Mouse (Mus musculus): ENCODE results near the gene Pdcd7. TPM values are rescaled to one million over a fixed set of nuclear protein-coding genes. Genes with fewer than 3 reads are reported as not detected.

Pdcd7 gene
- 10 to 100 TPM; 10.1 to 12.7 TPM for total RNA-seq (2021)
- long read RNA-seq, experiment 1, transcript Pdcd7-201 (5 exons, 2,419 nt), result major isoform, 16 of 18 reads
- long read RNA-seq, experiment 1, partial matches to known transcripts, result 0 of 18 reads
- long read RNA-seq, experiment 1, other reads (novel, unspliced or antisense), result 2 of 18 reads
- long read RNA-seq, experiment 2, transcript Pdcd7-201 (5 exons, 2,419 nt), result major isoform, 25 of 26 reads
- long read RNA-seq, experiment 2, partial matches to known transcripts, result 0 of 26 reads
- long read RNA-seq, experiment 2, other reads (novel, unspliced or antisense), result 1 of 26 reads

- peak; percentile 91 for DNase-seq
These were observed at the start of gene Pdcd7 for GRCm38 (mm10) chr9:65345854-65346475. TSS of gene Pdcd7 (plus strand) at chr9:65346104.

GRCm38 (mm10) chr9:65297056-65297455, 48.8 kb upstream of the Pdcd7 start:
- no peak for DNase-seq

GRCm38 (mm10) chr9:65298761-65299160, 47.1 kb upstream of the Pdcd7 start:
- DNase-seq, result no peak

- DNase-seq, result no peak
These were observed 46.3 kb upstream of the Pdcd7 start for GRCm38 (mm10) chr9:65299650-65300049.

DNA sequence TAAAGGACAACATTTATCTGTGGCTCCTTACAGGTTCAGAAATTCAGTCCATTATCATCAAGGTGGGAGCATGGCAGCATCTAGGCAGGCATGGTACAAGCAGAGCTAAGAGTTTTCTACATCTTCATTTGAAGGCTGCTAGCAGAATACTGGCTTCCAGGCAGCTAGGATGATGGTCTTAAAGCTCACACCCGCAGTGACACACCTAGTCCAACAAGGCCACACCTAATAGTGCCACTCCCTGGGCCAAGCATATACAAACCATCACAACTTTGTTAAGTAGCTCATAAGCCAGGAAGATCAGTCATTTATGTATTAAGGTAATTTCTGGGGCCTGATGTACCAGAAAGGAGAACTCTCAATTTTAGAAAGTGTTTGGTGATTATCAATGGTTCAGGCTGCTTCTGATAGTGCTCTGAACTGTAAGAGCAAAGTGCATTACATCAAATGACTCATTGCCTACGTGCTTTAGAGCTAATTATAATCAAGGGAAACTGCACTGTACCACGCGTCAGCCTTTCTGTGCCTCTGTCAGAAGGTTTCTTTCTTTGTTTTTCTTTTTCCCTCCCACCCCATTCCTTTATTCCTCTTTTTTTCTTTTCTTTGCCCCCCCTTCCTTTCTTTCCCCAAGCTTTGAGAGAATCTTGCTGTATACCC, 43.4 kb upstream of the Pdcd7 start:
- no peak for DNase-seq

- no peak for DNase-seq
These were observed 42.3 kb upstream of the Pdcd7 start for GRCm38 (mm10) chr9:65303586-65303985.

DNA sequence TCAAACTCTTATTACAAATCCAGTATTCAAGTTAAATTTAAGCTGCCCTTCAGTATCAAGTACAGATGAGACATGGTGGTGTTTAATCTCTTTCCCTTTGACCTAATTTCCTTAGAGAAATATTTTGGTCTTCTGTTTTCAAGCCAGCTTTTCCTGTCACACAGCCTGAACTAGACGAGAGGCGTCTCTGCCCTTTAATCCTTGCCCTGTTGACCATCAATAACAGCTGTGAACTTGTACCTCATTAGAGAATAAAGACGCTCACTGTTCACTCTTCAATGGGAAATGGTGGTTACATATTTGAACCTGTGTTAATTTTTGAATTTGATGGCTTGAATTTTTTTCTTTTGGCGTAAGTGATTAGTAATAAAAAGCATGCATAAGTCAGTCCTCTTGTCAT, 41.6 kb upstream of the Pdcd7 start:
- DNase-seq, result no peak

- peak; percentile 10 for DNase-seq
These were observed 39.2 kb upstream of the Pdcd7 start for GRCm38 (mm10) chr9:65306672-65307071.

- no peak for DNase-seq
These were observed 37.9 kb upstream of the Pdcd7 start for GRCm38 (mm10) chr9:65308011-65308410.

- no peak for DNase-seq
These were observed 33.1 kb upstream of the Pdcd7 start for GRCm38 (mm10) chr9:65312669-65313357.

DNA sequence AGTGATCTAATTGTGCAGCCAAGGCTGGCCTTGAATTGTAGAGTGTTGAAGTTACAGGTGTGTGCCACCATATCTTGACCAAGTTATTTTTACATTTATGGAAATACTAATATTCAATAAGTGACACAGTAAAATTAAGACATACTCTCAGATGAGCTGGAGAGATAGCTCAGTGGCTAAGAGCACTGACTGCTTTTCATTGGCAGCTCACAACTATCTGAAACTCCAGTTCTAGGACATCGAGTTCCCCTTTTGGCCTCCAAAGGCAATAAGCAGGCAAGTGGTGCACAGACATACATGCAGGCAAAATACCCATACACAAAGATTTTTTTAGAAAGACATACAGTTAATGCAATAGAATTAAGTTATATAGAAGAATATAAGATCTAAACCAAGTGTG, 32.1 kb upstream of the Pdcd7 start:
- no peak for DNase-seq

DNA sequence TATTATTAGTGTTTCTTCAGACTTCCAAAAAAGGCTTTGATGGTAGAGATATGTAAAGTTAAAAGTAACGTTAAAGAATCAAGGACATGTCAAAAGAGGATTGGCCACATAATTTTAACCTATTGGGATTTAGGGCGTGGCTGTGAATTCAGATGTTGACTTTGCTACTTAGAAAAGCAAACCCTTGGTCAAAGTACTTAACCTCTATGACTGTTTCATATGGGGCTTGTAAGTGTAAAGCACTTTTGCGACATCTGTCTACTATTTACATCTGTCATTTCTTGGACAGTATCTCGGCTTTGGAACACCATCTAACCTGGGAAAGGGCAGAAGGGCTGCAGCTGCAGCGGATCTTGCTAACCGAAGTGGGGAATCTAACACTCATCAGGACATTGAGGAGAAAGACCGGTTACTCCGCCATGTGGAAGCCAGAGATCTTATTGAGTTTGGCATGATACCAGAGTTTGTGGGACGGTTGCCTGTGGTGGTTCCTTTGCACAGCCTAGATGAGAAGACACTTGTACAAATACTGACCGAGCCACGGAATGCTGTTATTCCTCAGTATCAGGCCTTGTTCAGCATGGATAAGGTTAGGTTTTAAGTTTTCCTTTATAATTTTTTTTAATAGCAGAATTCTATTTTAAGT, 23.5 kb upstream of the Pdcd7 start:
- no peak for DNase-seq

DNA sequence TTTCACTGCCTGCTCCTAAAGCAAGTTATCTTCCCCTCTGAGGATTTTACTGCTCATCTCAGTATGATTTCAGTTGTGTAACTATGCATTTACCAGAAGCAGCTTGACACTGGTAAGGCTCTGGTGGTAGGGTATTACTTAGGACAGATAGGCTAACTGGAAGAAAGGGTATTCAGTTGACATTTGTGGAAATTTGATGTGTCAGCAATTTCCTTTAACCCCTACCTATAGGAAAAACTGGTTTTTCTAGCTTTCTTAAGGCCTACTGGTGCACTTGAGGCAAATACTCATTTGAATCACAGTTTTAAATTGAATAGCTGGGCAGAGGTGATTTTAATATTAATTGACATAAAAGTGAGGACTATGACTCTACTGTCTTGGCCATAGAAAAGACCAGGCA, 19.9 kb upstream of the Pdcd7 start:
- DNase-seq, result no peak

- DNase-seq, result no peak
These were observed 18.5 kb upstream of the Pdcd7 start for GRCm38 (mm10) chr9:65327371-65327770.

- DNase-seq, result no peak
These were observed 11.9 kb upstream of the Pdcd7 start for GRCm38 (mm10) chr9:65333958-65334357.

- DNase-seq, result no peak
These were observed 6.8 kb upstream of the Pdcd7 start for GRCm38 (mm10) chr9:65339146-65339545.

GRCm38 (mm10) chr9:65340414-65340813, 5.5 kb upstream of the Pdcd7 start:
- DNase-seq, result no peak

GRCm38 (mm10) chr9:65345439-65345838, 465 bp upstream of the Pdcd7 start:
- peak; percentile 13 for DNase-seq

- peak; percentile 26 for DNase-seq
These were observed 690 bp downstream of the Pdcd7 start for GRCm38 (mm10) chr9:65346476-65347111.

GRCm38 (mm10) chr9:65347112-65347850, 1.4 kb downstream of the Pdcd7 start:
- no peak for DNase-seq

DNA sequence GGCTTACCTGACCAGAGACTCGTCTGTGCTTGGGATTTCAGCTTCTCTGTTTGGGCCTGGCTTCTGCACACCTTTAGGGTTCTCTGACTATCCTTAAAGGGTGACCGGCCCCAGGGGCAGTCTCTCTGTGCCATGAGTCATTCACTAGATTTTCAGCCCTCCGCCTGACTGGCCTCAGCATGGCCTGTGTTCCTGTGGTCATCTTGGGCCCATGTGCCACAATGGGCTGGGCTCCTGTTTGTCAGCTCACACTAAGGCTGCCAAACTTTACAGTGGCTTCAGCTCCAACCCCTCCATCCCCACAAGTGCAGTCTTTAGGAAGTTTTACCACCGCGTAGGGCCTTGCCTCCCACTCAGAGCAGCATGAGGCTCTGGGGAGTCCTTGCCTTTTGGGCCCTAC, 7.3 kb downstream of the Pdcd7 start:
- no peak for DNase-seq

All from gastrocnemius, postnatal 25 days (tissue).